Mouse (Mus musculus): ENCODE results near the gene Apon. TPM values are rescaled to one million over a fixed set of nuclear protein-coding genes. Genes with fewer than 3 reads are reported as not detected.

The Apon gene
- polyA plus RNA-seq, 1 experiment from 2014 or later: 0.24 TPM

DNA sequence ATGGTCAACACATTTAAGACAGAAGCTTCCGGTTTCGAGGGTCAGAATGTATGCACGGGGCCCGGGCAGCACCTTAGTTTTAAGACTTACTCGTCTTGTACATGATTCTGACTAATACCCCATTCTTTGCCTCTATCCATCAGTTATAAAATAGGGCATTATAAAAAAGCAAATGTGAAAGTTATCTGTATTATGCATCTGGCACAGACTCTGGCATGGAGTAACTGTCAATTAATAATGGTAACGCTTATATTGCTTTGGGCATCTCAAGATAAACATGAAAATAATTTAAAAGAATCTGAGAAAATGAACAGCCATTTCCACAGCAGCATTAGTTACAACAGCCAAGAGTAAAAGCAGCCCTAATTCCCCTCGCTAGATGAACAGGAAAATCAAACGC, 25.9 kb upstream of the Apon start:
- WGBS: 91% methylated on average over 8 of the region's 8 CpGs
- Histone ChIP-seq H3K4me2 (ENCODE audit: low read depth, low read length) (no peak overlapping the region), H3K9ac (ENCODE audit: low read depth, low read length) (no peak overlapping the region)

DNA sequence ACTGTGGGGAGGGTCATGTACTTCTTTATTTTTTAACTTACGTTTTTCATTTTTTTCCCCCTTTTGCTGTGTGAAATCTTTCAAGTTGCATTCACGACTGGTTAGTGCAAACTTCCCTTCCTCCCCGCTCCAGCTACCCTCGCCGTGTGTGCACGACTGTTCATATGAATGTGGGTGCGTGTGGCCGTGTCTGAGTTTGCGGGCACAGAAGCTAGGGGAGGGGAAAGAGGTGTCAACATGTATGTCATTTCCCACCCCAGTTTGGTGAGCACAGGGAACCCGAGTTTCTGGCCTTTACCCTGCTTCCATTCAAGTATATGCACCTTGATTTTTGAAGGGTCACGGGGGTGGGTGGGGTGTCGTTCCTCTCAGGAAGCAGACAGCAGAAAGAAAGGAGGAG, 23.3 kb upstream of the Apon start:
- Histone ChIP-seq H3K4me2 (ENCODE audit: low read depth, low read length) (no peak overlapping the region; the same call in 1 of the 2 replicates), H3K4me3 (ENCODE audit: low read depth, low read length) (no peak overlapping the region), H3K4me1 (ENCODE audit: control insufficient read depth, insufficient read depth, low read length) (peaks cover 7% of the 10 kb centered on the region), H3K36me3 (ENCODE audit: control insufficient read depth, insufficient read depth, low read length) (0 out of 2 replicates have a peak, but pooled peaks cover 6% of the 10 kb centered on the region), H3K27me3 (replicated peaks; ENCODE audit: control insufficient read depth, insufficient read depth, low read length) (no peaks in the 10 kb centered on the region), H3K27ac (replicated peaks; ENCODE audit: low read depth, low read length) (peak overlapping the region; percentile 96; the same call in 1 of the 2 replicates), H3K9me3 (ENCODE audit: control insufficient read depth, low read length) (no peaks in the 10 kb centered on the region), H3K9ac (ENCODE audit: low read depth, low read length) (peak overlapping the region; percentile 85)
- DNase-seq (ENCODE audit: low spot score) (no peak), ATAC-seq (ENCODE audit: low read depth) (no peak)
- WGBS: 77% methylated on average over 12 of the region's 12 CpGs

More for the DNA sequence above, 25.9 kb upstream of the Apon start:
- no peak overlapping the region for H3K4me3 ChIP-seq (ENCODE audit: low read depth, low read length)
- peaks cover 13% of the 10 kb centered on the region for H3K4me1 ChIP-seq (ENCODE audit: control insufficient read depth, insufficient read depth, low read length)
- no peaks in the 10 kb centered on the region for H3K27me3 ChIP-seq (replicated peaks; ENCODE audit: control insufficient read depth, insufficient read depth, low read length)
- ATAC-seq (ENCODE audit: low read depth): no peak
- H3K36me3 ChIP-seq (ENCODE audit: control insufficient read depth, insufficient read depth, low read length): no peaks in the 10 kb centered on the region
- no peak overlapping the region for H3K27ac ChIP-seq (replicated peaks; ENCODE audit: low read depth, low read length)
- no peak for DNase-seq (ENCODE audit: low spot score)
- no peaks in the 10 kb centered on the region for H3K9me3 ChIP-seq (ENCODE audit: control insufficient read depth, low read length)

DNA sequence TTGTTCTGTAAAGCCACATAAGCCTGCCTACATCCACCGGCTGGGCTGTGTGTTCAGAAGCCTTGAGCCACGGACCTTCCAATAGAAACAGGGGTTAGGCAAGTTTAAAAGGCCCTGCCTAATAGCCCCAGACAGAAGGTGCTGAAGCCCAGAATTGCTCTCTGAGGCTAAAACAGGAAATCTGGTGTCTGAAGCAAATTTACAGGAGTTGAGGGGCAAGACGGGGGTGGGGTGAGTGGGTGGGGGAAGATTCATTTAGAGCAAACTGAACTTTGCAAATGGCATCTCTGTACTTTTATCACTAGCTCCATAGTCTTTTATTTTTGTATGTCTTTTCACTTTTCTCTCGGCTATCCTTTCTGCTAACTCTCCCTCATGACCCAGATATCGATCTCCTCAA, 22.8 kb upstream of the Apon start:
- 12% methylated on average over 5 of the region's 5 CpGs for WGBS
- no peak for DNase-seq (ENCODE audit: low spot score)
- Histone ChIP-seq H3K27me3 (replicated peaks; ENCODE audit: control insufficient read depth, insufficient read depth, low read length) (no peaks in the 10 kb centered on the region), H3K27ac (replicated peaks; ENCODE audit: low read depth, low read length) (peak overlapping the region; percentile 96), H3K4me2 (ENCODE audit: low read depth, low read length) (peak overlapping the region; percentile 85), H3K9me3 (ENCODE audit: control insufficient read depth, low read length) (no peaks in the 10 kb centered on the region), H3K9ac (ENCODE audit: low read depth, low read length) (peak overlapping the region; percentile 85), H3K36me3 (ENCODE audit: control insufficient read depth, insufficient read depth, low read length) (0 out of 2 replicates have a peak, but pooled peaks cover 6% of the 10 kb centered on the region), H3K4me1 (ENCODE audit: control insufficient read depth, insufficient read depth, low read length) (peaks cover 13% of the 10 kb centered on the region), H3K4me3 (ENCODE audit: low read depth, low read length) (peak overlapping the region; percentile 80)
- ATAC-seq (ENCODE audit: low read depth): no peak

DNA sequence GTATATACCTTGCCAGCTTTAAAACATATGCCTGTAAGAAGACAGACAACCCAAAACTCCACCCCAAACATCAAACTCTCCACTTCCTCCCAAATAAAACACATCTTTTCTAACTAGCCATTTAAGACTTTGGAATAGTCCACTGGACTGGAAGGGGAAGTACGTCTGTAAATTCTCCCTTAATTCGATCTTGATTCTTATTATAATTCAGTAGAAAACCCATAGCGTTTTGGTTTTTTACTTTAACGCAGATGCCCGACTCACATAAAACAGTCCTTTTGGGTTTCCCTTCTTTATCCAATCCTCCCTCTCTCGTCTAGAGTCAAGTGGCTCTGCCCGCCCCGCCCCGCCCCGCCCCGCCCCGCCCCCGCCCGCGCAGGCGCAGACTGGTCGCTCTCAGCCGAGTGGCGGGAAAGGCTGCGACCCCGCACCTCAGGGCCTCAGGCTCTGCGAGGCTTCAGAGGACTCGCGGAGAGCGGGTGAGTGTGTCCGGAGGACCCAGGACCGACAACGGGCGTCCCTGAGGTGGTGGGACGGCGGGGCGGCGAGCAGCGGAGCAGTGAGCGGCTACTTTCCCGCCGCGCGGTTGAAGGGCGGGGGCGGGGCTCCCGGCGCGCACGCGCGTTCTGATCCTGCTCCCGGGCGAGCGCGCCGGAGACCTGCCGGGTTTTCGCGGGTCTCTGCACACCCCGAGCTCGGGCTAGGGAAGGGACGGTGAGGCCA, 22.0 kb upstream of the Apon start, which contains the start of gene Timeless:
Timeless (plus strand) TSS at position 369 of the 723 bp plus-strand sequence.
- Histone ChIP-seq H3K4me3 (ENCODE audit: low read depth, low read length) (peak within 1 kb of the TSS; percentile 80), H3K4me1 (ENCODE audit: control insufficient read depth, insufficient read depth, low read length) (peaks cover 13% of the 10 kb centered on the region), H3K27me3 (replicated peaks; ENCODE audit: control insufficient read depth, insufficient read depth, low read length) (no peaks in the 10 kb centered on the region), H3K36me3 (ENCODE audit: control insufficient read depth, insufficient read depth, low read length) (0 out of 2 replicates have a peak, but pooled peaks cover 6% of the 10 kb centered on the region), H3K27ac (replicated peaks; ENCODE audit: low read depth, low read length) (peak within 1 kb of the TSS; percentile 96), H3K4me2 (ENCODE audit: low read depth, low read length) (peak within 1 kb of the TSS; percentile 85), H3K9me3 (ENCODE audit: control insufficient read depth, low read length) (no peaks in the 10 kb centered on the region), H3K9ac (ENCODE audit: low read depth, low read length) (peak within 1 kb of the TSS; percentile 85)
- WGBS: 0% methylated on average over 15 of the region's 58 CpGs
- DNase-seq (ENCODE audit: low spot score) (peak; percentile 81), ATAC-seq (ENCODE audit: low read depth) (peak; percentile 92)

DNA sequence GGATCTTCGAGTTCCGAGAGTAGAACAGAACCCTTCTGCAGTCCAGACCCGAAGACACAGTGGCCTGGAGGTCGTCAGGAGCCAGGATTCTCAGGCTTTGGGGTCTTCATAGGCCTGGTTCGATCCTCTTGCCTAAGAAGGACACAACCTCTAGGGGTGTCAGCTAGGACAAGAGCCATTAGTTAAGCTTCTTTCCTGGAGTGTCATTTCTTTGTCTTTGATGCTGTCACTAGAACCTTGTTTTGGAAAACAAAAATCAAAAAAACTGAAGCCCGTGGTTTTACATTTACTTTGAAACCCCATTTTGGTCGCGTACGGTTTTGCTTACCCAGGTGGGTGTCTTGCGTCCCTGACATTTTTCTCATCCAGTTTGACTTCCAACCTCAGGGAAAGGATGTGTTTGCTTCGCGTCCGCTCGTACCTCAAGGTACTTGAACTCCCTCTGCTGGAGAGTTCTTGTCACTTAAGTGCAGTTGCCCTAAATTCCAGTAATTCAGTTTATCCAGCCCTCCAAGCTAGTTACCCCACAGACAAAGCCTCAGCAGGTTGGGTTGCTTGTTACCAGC, 21.4 kb upstream of the Apon start:
- peak overlapping the region; percentile 85 for H3K4me2 ChIP-seq (ENCODE audit: low read depth, low read length)
- WGBS: under 1% methylated on average over 12 of the region's 14 CpGs
- peak overlapping the region; percentile 80 for H3K4me3 ChIP-seq (ENCODE audit: low read depth, low read length)
- no peaks in the 10 kb centered on the region for H3K9me3 ChIP-seq (ENCODE audit: control insufficient read depth, low read length)
- peaks cover 14% of the 10 kb centered on the region for H3K4me1 ChIP-seq (ENCODE audit: control insufficient read depth, insufficient read depth, low read length)
- H3K9ac ChIP-seq (ENCODE audit: low read depth, low read length): peak overlapping the region; percentile 85
- ATAC-seq (ENCODE audit: low read depth) (peak; percentile 24), DNase-seq (ENCODE audit: low spot score) (peak; percentile 95)
- H3K27ac ChIP-seq (replicated peaks; ENCODE audit: low read depth, low read length): peak overlapping the region; percentile 96
- 0 out of 2 replicates have a peak, but pooled peaks cover 6% of the 10 kb centered on the region for H3K36me3 ChIP-seq (ENCODE audit: control insufficient read depth, insufficient read depth, low read length)
- H3K27me3 ChIP-seq (replicated peaks; ENCODE audit: control insufficient read depth, insufficient read depth, low read length): no peaks in the 10 kb centered on the region

DNA sequence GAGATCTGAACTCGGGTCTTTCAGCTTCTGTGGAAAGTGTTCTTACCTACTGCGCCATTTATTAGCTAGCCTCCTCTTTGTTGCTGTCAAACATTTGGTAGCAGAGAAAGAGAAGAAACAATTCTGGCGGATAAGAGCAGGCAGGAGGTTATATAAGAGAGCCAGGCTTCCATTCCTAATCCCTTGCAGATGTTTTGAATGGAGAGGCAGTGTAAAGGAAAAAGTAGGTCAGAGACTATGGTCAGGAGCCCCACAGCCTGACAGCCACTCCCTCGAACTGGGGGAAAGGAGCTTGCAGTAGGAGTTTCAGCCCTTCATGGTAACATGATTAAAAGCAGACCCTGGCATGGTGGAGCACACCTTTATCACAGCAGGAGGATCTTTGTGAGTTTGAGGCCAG, 17.6 kb upstream of the Apon start:
- peaks cover 19% of the 10 kb centered on the region for H3K4me1 ChIP-seq (ENCODE audit: control insufficient read depth, insufficient read depth, low read length)
- no peak overlapping the region for H3K4me3 ChIP-seq (ENCODE audit: low read depth, low read length)
- no peaks in the 10 kb centered on the region for H3K9me3 ChIP-seq (ENCODE audit: control insufficient read depth, low read length)
- no peak for ATAC-seq (ENCODE audit: low read depth)
- H3K27ac ChIP-seq (replicated peaks; ENCODE audit: low read depth, low read length): peak overlapping the region; percentile 56
- H3K27me3 ChIP-seq (replicated peaks; ENCODE audit: control insufficient read depth, insufficient read depth, low read length): no peaks in the 10 kb centered on the region
- DNase-seq (ENCODE audit: low spot score): peak; percentile 38
- H3K9ac ChIP-seq (ENCODE audit: low read depth, low read length): no peak overlapping the region
- H3K36me3 ChIP-seq (ENCODE audit: control insufficient read depth, insufficient read depth, low read length): peaks cover 23% of the 10 kb centered on the region
- 43% methylated on average over 4 of the region's 4 CpGs for WGBS
- no peak overlapping the region for H3K4me2 ChIP-seq (ENCODE audit: low read depth, low read length)

DNA sequence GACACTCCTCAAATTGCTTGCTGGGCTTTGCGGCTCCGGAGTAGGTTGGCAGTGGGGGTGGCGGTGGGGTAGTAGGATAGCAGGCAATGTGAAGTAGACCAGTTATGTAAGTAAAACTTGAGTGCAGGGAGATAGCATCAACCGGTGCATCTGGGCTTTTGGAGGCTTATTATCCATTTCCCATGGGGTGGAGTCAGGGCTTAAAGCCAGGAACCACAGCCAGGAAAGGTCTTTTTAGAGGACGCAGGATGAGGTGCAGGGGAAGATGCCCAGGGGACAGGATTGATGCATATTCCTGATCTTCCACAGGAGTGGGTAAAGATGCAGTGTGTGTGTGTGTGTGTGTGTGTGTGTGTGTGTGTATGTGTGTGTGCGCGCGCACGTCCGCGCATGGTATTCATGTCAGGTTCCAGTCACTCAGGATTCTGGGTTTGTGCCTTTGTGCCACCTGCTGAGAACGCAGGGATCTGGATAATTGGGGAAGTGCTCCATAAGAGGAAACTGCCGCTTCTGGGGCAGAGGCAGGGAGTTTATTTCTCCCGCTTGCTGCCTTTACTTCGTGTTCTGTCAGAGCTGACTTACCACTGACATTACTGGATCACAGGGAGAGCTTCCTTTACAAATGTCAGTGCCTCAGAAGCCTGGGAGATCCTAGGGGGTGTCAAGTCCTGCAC, 16.0 kb upstream of the Apon start:
- Histone ChIP-seq H3K9ac (ENCODE audit: low read depth, low read length) (no peak overlapping the region), H3K36me3 (ENCODE audit: control insufficient read depth, insufficient read depth, low read length) (peaks cover 38% of the 10 kb centered on the region), H3K4me2 (ENCODE audit: low read depth, low read length) (no peak overlapping the region), H3K27me3 (replicated peaks; ENCODE audit: control insufficient read depth, insufficient read depth, low read length) (no peaks in the 10 kb centered on the region), H3K4me1 (ENCODE audit: control insufficient read depth, insufficient read depth, low read length) (peaks cover 19% of the 10 kb centered on the region), H3K4me3 (ENCODE audit: low read depth, low read length) (no peak overlapping the region), H3K9me3 (ENCODE audit: control insufficient read depth, low read length) (no peaks in the 10 kb centered on the region), H3K27ac (replicated peaks; ENCODE audit: low read depth, low read length) (peak overlapping the region; percentile 33; the same call in 1 of the 2 replicates)
- peak; percentile 54 for ATAC-seq (ENCODE audit: low read depth)
- WGBS: 51% methylated on average over 11 of the region's 15 CpGs
- peak; percentile 68 for DNase-seq (ENCODE audit: low spot score)

DNA sequence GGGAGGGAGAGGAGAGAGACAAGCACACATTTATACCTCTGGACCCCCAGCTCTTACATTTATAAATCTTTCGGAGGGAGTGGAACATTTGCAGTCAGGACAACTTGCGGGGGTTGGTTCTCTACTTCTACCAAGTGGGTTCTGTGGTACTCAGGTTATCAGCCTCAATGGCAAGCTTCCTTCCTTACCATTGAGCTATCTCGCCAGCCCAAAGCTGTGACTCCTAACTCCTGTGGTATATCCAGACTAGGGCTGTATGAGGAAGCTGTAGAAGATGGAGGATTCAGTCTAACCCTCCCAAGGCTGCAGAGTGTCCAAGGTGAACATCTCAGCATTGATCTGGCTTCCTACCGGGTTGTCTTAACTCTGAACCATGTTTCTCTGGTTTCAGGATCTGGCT, 14.8 kb upstream of the Apon start:
- H3K9me3 ChIP-seq (ENCODE audit: control insufficient read depth, low read length): no peaks in the 10 kb centered on the region
- H3K27ac ChIP-seq (replicated peaks; ENCODE audit: low read depth, low read length): no peak overlapping the region
- ATAC-seq (ENCODE audit: low read depth) (no peak), DNase-seq (ENCODE audit: low spot score) (no peak)
- no peak overlapping the region for H3K4me2 ChIP-seq (ENCODE audit: low read depth, low read length)
- H3K36me3 ChIP-seq (ENCODE audit: control insufficient read depth, insufficient read depth, low read length): peaks cover 44% of the 10 kb centered on the region
- WGBS: 98% methylated on average over 4 of the region's 4 CpGs
- H3K4me3 ChIP-seq (ENCODE audit: low read depth, low read length): no peak overlapping the region
- H3K4me1 ChIP-seq (ENCODE audit: control insufficient read depth, insufficient read depth, low read length): peaks cover 19% of the 10 kb centered on the region
- H3K27me3 ChIP-seq (replicated peaks; ENCODE audit: control insufficient read depth, insufficient read depth, low read length): no peaks in the 10 kb centered on the region
- no peak overlapping the region; the same call in 1 of the 2 replicates for H3K9ac ChIP-seq (ENCODE audit: low read depth, low read length)
